Mouse (Mus musculus): ENCODE measurements around the gene Inpp4b. TPM values are rescaled to one million over a fixed set of nuclear protein-coding genes. Genes with fewer than 3 reads are reported as not detected.

Inpp4b gene
- polyA plus RNA-seq, 1 experiment from 2014 or later = 6.3 TPM

GRCm38 (mm10) chr8:81774454-81774853, 432.1 kb downstream of the Inpp4b start:
- ATAC-seq (ENCODE audit: low read depth) = no peak
- Histone ChIP-seq H3K4me3 (no peak overlapping the region), H3K36me3 (no peaks in the 10 kb centered on the region), H3K4me1 (replicated peaks) (peaks cover 4% of the 10 kb centered on the region; the same call in 1 of the 2 replicates), H3K4me2 (no peak overlapping the region), H3K9ac (no peak overlapping the region), H3K9me3 (no peaks in the 10 kb centered on the region), H3K27ac (replicated peaks) (no peak overlapping the region), H3K27me3 (no peaks in the 10 kb centered on the region)
- WGBS = 56% methylated on average over 1 of the region's 1 CpGs

DNA sequence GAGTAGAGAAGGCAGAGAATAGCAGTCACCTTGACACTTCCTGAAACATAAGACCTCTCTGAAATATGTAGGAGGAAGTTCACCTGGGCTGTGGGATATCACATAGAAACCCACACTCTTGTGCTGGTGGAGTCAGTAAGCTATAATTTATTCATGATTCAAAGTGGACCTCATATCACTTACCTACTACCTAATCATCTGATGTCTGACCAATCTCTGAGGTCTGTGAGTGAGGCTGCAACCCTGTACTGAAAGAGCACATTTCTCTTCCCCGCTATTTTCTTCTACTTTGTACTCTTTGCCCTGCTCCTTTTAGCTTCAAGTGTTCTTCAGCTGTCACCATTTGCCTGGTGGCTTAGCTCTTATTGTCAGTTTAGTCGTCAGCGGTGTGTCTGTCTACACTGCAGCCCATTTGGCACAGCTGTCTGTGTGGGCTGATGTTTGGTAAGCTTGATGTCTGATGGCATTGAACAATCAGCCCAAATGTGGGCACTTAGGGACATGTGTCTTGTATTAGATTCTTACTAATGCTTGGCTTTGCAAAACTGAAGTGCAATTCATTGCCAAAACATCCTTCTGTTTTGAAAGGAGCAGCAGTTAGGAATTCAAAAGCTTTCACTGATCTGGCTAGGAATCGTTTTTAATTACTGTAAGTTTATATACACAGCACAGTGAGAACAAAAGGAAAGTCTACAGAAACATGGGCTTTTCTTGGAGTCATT, 434.3 kb downstream of the Inpp4b start:
- no peaks in the 10 kb centered on the region for H3K36me3 ChIP-seq
- no peak for ATAC-seq (ENCODE audit: low read depth)
- no peak overlapping the region for H3K4me2 ChIP-seq
- no peak overlapping the region for H3K9ac ChIP-seq
- no peak overlapping the region for H3K27ac ChIP-seq (replicated peaks)
- no peaks in the 10 kb centered on the region for H3K4me1 ChIP-seq (replicated peaks)
- H3K27me3 ChIP-seq = no peaks in the 10 kb centered on the region
- WGBS = 78% methylated on average over 4 of the region's 4 CpGs
- H3K4me3 ChIP-seq = no peak overlapping the region
- no peaks in the 10 kb centered on the region for H3K9me3 ChIP-seq

- H3K36me3 ChIP-seq = no peaks in the 10 kb centered on the region
- no peak overlapping the region for H3K9ac ChIP-seq
- no peaks in the 10 kb centered on the region for H3K9me3 ChIP-seq
- WGBS = 86% methylated on average over 1 of the region's 1 CpGs
- H3K4me1 ChIP-seq (replicated peaks) = no peaks in the 10 kb centered on the region
- no peaks in the 10 kb centered on the region for H3K27me3 ChIP-seq
- H3K4me2 ChIP-seq = no peak overlapping the region
- no peak overlapping the region for H3K4me3 ChIP-seq
- ATAC-seq (ENCODE audit: low read depth) = no peak
- no peak overlapping the region for H3K27ac ChIP-seq (replicated peaks)
Measured at GRCm38 (mm10) chr8:81777704-81778103, 435.3 kb downstream of the Inpp4b start.

GRCm38 (mm10) chr8:81779440-81779839, 437.1 kb downstream of the Inpp4b start:
- Histone ChIP-seq H3K4me1 (replicated peaks) (no peaks in the 10 kb centered on the region), H3K4me3 (no peak overlapping the region), H3K27me3 (no peaks in the 10 kb centered on the region), H3K36me3 (no peaks in the 10 kb centered on the region), H3K9ac (no peak overlapping the region), H3K4me2 (no peak overlapping the region), H3K9me3 (no peaks in the 10 kb centered on the region), H3K27ac (replicated peaks) (no peak overlapping the region)
- ATAC-seq (ENCODE audit: low read depth) = no peak
- WGBS = 91% methylated on average over 5 of the region's 5 CpGs

GRCm38 (mm10) chr8:81780166-81780565, 437.8 kb downstream of the Inpp4b start:
- no peak overlapping the region for H3K27ac ChIP-seq (replicated peaks)
- no peak overlapping the region for H3K4me2 ChIP-seq
- no peak overlapping the region for H3K4me3 ChIP-seq
- no peaks in the 10 kb centered on the region for H3K4me1 ChIP-seq (replicated peaks)
- H3K9me3 ChIP-seq = no peaks in the 10 kb centered on the region
- 94% methylated on average over 6 of the region's 6 CpGs for WGBS
- no peak for ATAC-seq (ENCODE audit: low read depth)
- no peaks in the 10 kb centered on the region for H3K27me3 ChIP-seq
- no peaks in the 10 kb centered on the region for H3K36me3 ChIP-seq
- H3K9ac ChIP-seq = no peak overlapping the region

GRCm38 (mm10) chr8:81780921-81781675, 438.7 kb downstream of the Inpp4b start:
- Histone ChIP-seq H3K9ac (no peak overlapping the region), H3K9me3 (no peaks in the 10 kb centered on the region), H3K4me2 (no peak overlapping the region), H3K27ac (replicated peaks) (no peak overlapping the region), H3K4me1 (replicated peaks) (no peaks in the 10 kb centered on the region), H3K36me3 (no peaks in the 10 kb centered on the region), H3K27me3 (no peaks in the 10 kb centered on the region), H3K4me3 (no peak overlapping the region)
- 95% methylated on average over 2 of the region's 2 CpGs for WGBS
- ATAC-seq (ENCODE audit: low read depth) = no peak

- Histone ChIP-seq H3K27me3 (no peaks in the 10 kb centered on the region), H3K4me3 (no peak overlapping the region), H3K27ac (replicated peaks) (no peak overlapping the region), H3K4me1 (replicated peaks) (no peaks in the 10 kb centered on the region), H3K36me3 (no peaks in the 10 kb centered on the region), H3K9ac (no peak overlapping the region), H3K4me2 (no peak overlapping the region), H3K9me3 (no peaks in the 10 kb centered on the region)
- 86% methylated on average over 4 of the region's 4 CpGs for WGBS
- ATAC-seq (ENCODE audit: low read depth) = no peak
Measured at GRCm38 (mm10) chr8:81782781-81783180, 440.4 kb downstream of the Inpp4b start.

DNA sequence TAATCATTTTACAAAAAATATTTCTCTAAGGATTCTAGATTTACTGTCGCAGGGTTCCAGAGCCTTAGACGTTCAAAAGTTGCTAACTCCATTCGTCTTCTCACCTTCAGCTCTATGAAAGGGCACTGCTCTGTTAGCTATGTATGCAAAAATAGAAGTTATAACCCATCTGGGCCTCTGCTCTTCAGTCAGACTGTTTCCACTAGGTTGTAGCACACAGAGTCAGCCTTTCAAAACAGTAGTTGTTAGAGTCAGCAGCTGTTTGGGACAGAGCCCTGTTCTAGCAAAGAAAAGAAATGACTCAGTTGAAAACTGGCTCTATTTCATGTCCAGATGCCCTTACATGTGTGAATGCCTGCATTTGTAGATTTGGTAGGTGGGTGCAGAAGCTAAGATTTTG, 442.4 kb downstream of the Inpp4b start:
- Histone ChIP-seq H3K27ac (replicated peaks) (no peak overlapping the region), H3K9me3 (no peaks in the 10 kb centered on the region), H3K4me1 (replicated peaks) (no peaks in the 10 kb centered on the region), H3K27me3 (no peaks in the 10 kb centered on the region), H3K4me2 (no peak overlapping the region), H3K9ac (no peak overlapping the region), H3K36me3 (no peaks in the 10 kb centered on the region), H3K4me3 (no peak overlapping the region)
- WGBS = 83% methylated on average over 3 of the region's 3 CpGs
- ATAC-seq (ENCODE audit: low read depth) = no peak

GRCm38 (mm10) chr8:81788498-81788897, 446.1 kb downstream of the Inpp4b start:
- WGBS = 85% methylated on average over 2 of the region's 2 CpGs
- Histone ChIP-seq H3K4me1 (replicated peaks) (no peaks in the 10 kb centered on the region), H3K4me2 (no peak overlapping the region), H3K27ac (replicated peaks) (no peak overlapping the region), H3K36me3 (no peaks in the 10 kb centered on the region), H3K4me3 (no peak overlapping the region), H3K27me3 (no peaks in the 10 kb centered on the region), H3K9me3 (no peaks in the 10 kb centered on the region), H3K9ac (no peak overlapping the region)
- no peak for ATAC-seq (ENCODE audit: low read depth)

DNA sequence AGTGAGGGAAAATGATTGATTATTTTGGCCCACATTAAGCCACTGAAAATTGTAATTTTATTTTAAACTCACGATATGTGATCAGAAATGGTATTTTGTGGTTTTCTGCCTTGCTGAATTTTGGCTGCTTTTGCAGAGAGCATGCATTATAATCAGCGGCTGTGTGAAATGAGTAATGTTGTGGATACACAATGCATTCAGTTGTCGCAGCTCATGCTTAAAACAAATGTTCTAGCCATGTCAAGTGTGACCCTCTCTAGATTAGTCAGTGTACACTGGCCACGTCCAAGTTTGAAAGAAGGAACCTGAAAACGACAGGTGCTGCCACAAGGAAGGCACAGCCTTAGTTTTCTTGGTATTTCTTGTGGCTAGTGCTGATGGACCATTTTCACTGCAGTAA, 450.3 kb downstream of the Inpp4b start:
- Histone ChIP-seq H3K4me3 (no peak overlapping the region), H3K27me3 (no peaks in the 10 kb centered on the region), H3K4me2 (no peak overlapping the region), H3K36me3 (no peaks in the 10 kb centered on the region), H3K4me1 (replicated peaks) (no peaks in the 10 kb centered on the region), H3K9ac (no peak overlapping the region), H3K9me3 (no peaks in the 10 kb centered on the region), H3K27ac (replicated peaks) (no peak overlapping the region)
- WGBS = 72% methylated on average over 5 of the region's 5 CpGs
- ATAC-seq (ENCODE audit: low read depth) = no peak

DNA sequence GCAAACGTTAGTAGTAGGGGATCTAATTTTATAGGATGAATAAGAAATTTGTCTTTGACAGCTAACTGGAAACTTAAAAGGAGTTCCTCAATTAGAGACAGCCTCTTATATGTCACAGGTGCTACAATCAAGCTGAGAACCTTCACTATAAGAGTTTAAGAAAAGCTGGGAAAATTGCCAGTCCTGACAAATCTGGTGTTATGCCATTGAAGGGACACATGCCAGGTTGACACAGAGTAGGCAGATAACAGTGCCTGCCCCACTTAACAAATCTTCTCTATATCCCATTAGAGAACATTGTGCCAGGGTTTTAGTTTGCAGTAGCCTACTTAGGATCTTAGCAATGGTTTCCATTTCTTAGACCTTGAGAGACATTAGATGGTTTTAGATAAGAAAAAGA, 456.1 kb downstream of the Inpp4b start:
- Histone ChIP-seq H3K4me3 (no peak overlapping the region), H3K27ac (replicated peaks) (no peak overlapping the region), H3K36me3 (no peaks in the 10 kb centered on the region), H3K9ac (no peak overlapping the region), H3K4me2 (no peak overlapping the region), H3K27me3 (no peaks in the 10 kb centered on the region), H3K4me1 (replicated peaks) (no peaks in the 10 kb centered on the region), H3K9me3 (no peaks in the 10 kb centered on the region)
- no peak for ATAC-seq (ENCODE audit: low read depth)
- 61% methylated on average over 1 of the region's 1 CpGs for WGBS

- Histone ChIP-seq H3K36me3 (no peaks in the 10 kb centered on the region), H3K27ac (replicated peaks) (no peak overlapping the region), H3K9me3 (no peaks in the 10 kb centered on the region), H3K4me1 (replicated peaks) (no peaks in the 10 kb centered on the region), H3K9ac (no peak overlapping the region), H3K4me3 (no peak overlapping the region), H3K4me2 (no peak overlapping the region), H3K27me3 (no peaks in the 10 kb centered on the region)
- no peak for ATAC-seq (ENCODE audit: low read depth)
Measured at GRCm38 (mm10) chr8:81800792-81801191, 458.4 kb downstream of the Inpp4b start.

DNA sequence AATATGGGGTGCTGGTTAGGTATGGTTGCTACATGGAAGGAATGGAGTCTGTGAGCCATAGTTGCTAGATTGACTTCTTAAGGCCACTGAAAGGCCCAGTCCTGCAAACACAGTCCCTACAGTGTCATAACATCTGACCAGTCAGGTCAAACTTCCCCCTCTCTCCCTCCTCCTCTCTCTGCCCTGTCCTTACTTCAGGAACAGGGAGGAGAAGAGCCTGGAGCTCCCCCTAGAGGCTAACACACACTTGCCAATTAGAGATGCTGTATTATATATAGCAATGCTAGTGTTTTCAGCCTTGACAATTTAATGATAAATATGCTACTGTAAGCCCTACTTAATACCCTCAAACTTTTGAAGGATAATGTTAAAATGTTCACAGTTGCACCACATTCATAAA, 464.4 kb downstream of the Inpp4b start:
- Histone ChIP-seq H3K27ac (replicated peaks) (no peak overlapping the region), H3K9me3 (no peaks in the 10 kb centered on the region), H3K4me2 (no peak overlapping the region), H3K36me3 (no peaks in the 10 kb centered on the region), H3K27me3 (peaks cover 6% of the 10 kb centered on the region; the same call in 1 of the 2 replicates), H3K4me3 (no peak overlapping the region), H3K9ac (no peak overlapping the region), H3K4me1 (replicated peaks) (no peaks in the 10 kb centered on the region)
- peak; percentile 83 for ATAC-seq (ENCODE audit: low read depth)

All from neural tube, embryonic 13.5 days (tissue).